12 mouse cellular contexts compared by ENCODE assay signal in genomic region chr9:60873257-60874054, GRCm38 (mm10).
DNase-seq lines count a peak whose midpoint lies in the region; ATAC-seq and TF ChIP-seq lines count a peak whose summit lies in the region.
"Had no signal": no experiment of that assay in that cellular context is flagged by ENCODE, and none has a peak within 500 bp of the region (broad histone marks: within the 10 kb centered on the region; RNA-seq: fewer than 3 reads in every experiment).

No protein-coding gene starts in this region.

- 0 out of 2 replicates have a peak overlapping the region, but pooled peaks have one; percentile 20 for H3K27ac ChIP-seq in kidney, postnatal 0 days
- H3K27ac ChIP-seq in midbrain, embryonic 16.5 days (ENCODE audit: low read length), result no peak overlapping the region
- no peak overlapping the region for H3K27ac ChIP-seq in midbrain, embryonic 11.5 days (ENCODE audit: low read depth, low read length)
- H3K27ac ChIP-seq in forebrain, embryonic 14.5 days (ENCODE audit: low read depth, low read length), result 0 out of 2 replicates have a peak overlapping the region, but pooled peaks have one; percentile 30
- peak overlapping the region; percentile 85 for H3K27ac ChIP-seq in stomach, embryonic 16.5 days (ENCODE audit: low read length)
- H3K27ac ChIP-seq: heart, embryonic 15.5 days had no signal

- H3K4me3 ChIP-seq in kidney, postnatal 0 days (replicated peaks; ENCODE audit: low read depth, low read length), result no peak overlapping the region
- H3K4me3 ChIP-seq in midbrain, embryonic 16.5 days (ENCODE audit: low read depth, low read length), result no peak overlapping the region
- H3K4me3 ChIP-seq in midbrain, embryonic 11.5 days (ENCODE audit: low read depth, low read length), result no peak overlapping the region
- H3K4me3 ChIP-seq in forebrain, embryonic 14.5 days (ENCODE audit: low read depth, low read length), result no peak overlapping the region
- no peak overlapping the region for H3K4me3 ChIP-seq in stomach, embryonic 16.5 days (replicated peaks; ENCODE audit: low read length)
- H3K4me3 ChIP-seq: heart, embryonic 15.5 days; myocyte had no signal

- H3K9me3 ChIP-seq in kidney, postnatal 0 days (replicated peaks; ENCODE audit: low read length), result no peaks in the 10 kb centered on the region
- H3K9me3 ChIP-seq in midbrain, embryonic 16.5 days (replicated peaks; ENCODE audit: control insufficient read depth, low read length, poor library complexity, severe bottlenecking), result no peaks in the 10 kb centered on the region
- H3K9me3 ChIP-seq in midbrain, embryonic 11.5 days (ENCODE audit: control insufficient read depth, low read length), result no peaks in the 10 kb centered on the region
- H3K9me3 ChIP-seq in forebrain, embryonic 14.5 days (replicated peaks; ENCODE audit: control insufficient read depth, low read length), result no peaks in the 10 kb centered on the region
- no peaks in the 10 kb centered on the region for H3K9me3 ChIP-seq in stomach, embryonic 16.5 days (replicated peaks; ENCODE audit: control insufficient read depth, low read length)
- H3K9me3 ChIP-seq: heart, embryonic 15.5 days had no signal

- no peak overlapping the region for H3K4me2 ChIP-seq in kidney, postnatal 0 days (ENCODE audit: low read length)
- H3K4me2 ChIP-seq in midbrain, embryonic 16.5 days (ENCODE audit: low read length), result no peak overlapping the region
- no peak overlapping the region for H3K4me2 ChIP-seq in midbrain, embryonic 11.5 days
- no peak overlapping the region for H3K4me2 ChIP-seq in forebrain, embryonic 14.5 days (ENCODE audit: low read length)
- no peak overlapping the region for H3K4me2 ChIP-seq in stomach, embryonic 16.5 days (ENCODE audit: low read depth, low read length)
- H3K4me2 ChIP-seq: heart, embryonic 15.5 days had no signal

- TF ChIP-seq CTCF in kidney, postnatal 0 days (IDR thresholded peaks at IDR 0.05; ENCODE audit: low read depth), result peak; percentile 53

- peaks cover 21% of the 10 kb centered on the region; the same call in 1 of the 2 replicates for H3K36me3 ChIP-seq in kidney, postnatal 0 days (ENCODE audit: insufficient read depth, low read length)
- H3K36me3 ChIP-seq in midbrain, embryonic 16.5 days (ENCODE audit: control insufficient read depth, insufficient read depth, low read length), result no peaks in the 10 kb centered on the region
- H3K36me3 ChIP-seq in midbrain, embryonic 11.5 days (ENCODE audit: control insufficient read depth, insufficient read depth, low read length), result peaks cover 6% of the 10 kb centered on the region; the same call in 1 of the 2 replicates
- no peaks in the 10 kb centered on the region for H3K36me3 ChIP-seq in forebrain, embryonic 14.5 days (ENCODE audit: control insufficient read depth, insufficient read depth, low read length)
- H3K36me3 ChIP-seq in stomach, embryonic 16.5 days (ENCODE audit: control insufficient read depth, insufficient read depth, low read length), result peaks cover 16% of the 10 kb centered on the region; the same call in 1 of the 2 replicates

- WGBS in kidney, postnatal 0 days, result 72% methylated on average over 13 of the region's 13 CpGs
- 39% methylated on average over 13 of the region's 13 CpGs for WGBS in midbrain, embryonic 16.5 days
- WGBS in midbrain, embryonic 11.5 days, result 79% methylated on average over 13 of the region's 13 CpGs
- WGBS in forebrain, embryonic 14.5 days, result 46% methylated on average over 13 of the region's 13 CpGs
- 64% methylated on average over 13 of the region's 13 CpGs for WGBS in stomach, embryonic 16.5 days

- H3K9ac ChIP-seq in kidney, postnatal 0 days (ENCODE audit: low read depth, low read length), result no peak overlapping the region
- no peak overlapping the region for H3K9ac ChIP-seq in midbrain, embryonic 16.5 days (ENCODE audit: low read depth, low read length)
- no peak overlapping the region for H3K9ac ChIP-seq in midbrain, embryonic 11.5 days (ENCODE audit: low read length)
- no peak overlapping the region for H3K9ac ChIP-seq in forebrain, embryonic 14.5 days (ENCODE audit: low read length)
- no peak overlapping the region for H3K9ac ChIP-seq in stomach, embryonic 16.5 days (ENCODE audit: low read length)
- H3K9ac ChIP-seq: heart, embryonic 15.5 days had no signal

- ATAC-seq in kidney, postnatal 0 days (replicated peaks; ENCODE audit: low FRiP score, low read depth), result no peak
- 0 out of 2 replicates have a peak, but pooled peaks have one; percentile 41 for ATAC-seq in midbrain, embryonic 16.5 days
- ATAC-seq in midbrain, embryonic 11.5 days (ENCODE audit: low FRiP score), result no peak
- peak; percentile 24 for ATAC-seq in forebrain, embryonic 14.5 days
- ATAC-seq in stomach, embryonic 16.5 days (ENCODE audit: insufficient read depth, low FRiP score), result peak; percentile 69; the same call in 1 of the 2 replicates
- ATAC-seq: activated CD4-positive, CD25-positive, alpha-beta regulatory T cell, adult 4 months had no signal

- H3K4me1 ChIP-seq in kidney, postnatal 0 days (replicated peaks; ENCODE audit: insufficient read depth, low read length), result no peaks in the 10 kb centered on the region
- peaks cover 18% of the 10 kb centered on the region for H3K4me1 ChIP-seq in midbrain, embryonic 16.5 days (ENCODE audit: control insufficient read depth, insufficient read depth, low read length)
- peaks cover 6% of the 10 kb centered on the region; the same call in 1 of the 2 replicates for H3K4me1 ChIP-seq in midbrain, embryonic 11.5 days (ENCODE audit: control insufficient read depth, insufficient read depth, low read length)
- H3K4me1 ChIP-seq in forebrain, embryonic 14.5 days (ENCODE audit: control insufficient read depth, insufficient read depth, low read length), result peaks cover 36% of the 10 kb centered on the region
- H3K4me1 ChIP-seq in stomach, embryonic 16.5 days (ENCODE audit: control insufficient read depth, insufficient read depth, low read length), result peaks cover 6% of the 10 kb centered on the region
- H3K4me1 ChIP-seq: heart, embryonic 15.5 days had no signal

- peak; percentile 43 for DNase-seq in kidney, postnatal 0 days (ENCODE audit: low spot score)
- no peak for DNase-seq in kidney, postnatal 4 days
- DNase-seq in midbrain, embryonic 11.5 days (ENCODE audit: low spot score, missing footprints), result no peak
- peak; percentile 84 for DNase-seq in forebrain, embryonic 14.5 days (ENCODE audit: low spot score)
- DNase-seq in left cerebral cortex, postnatal 14 days (ENCODE audit: low spot score in 2 of 2), result no peak
- DNase-seq in adrenal gland, adult 2 months, result no peak
- DNase-seq: gastrocnemius, postnatal 14 days had no signal

- H3K27me3 ChIP-seq in kidney, postnatal 0 days (ENCODE audit: insufficient read depth, low read length), result no peaks in the 10 kb centered on the region
- H3K27me3 ChIP-seq in midbrain, embryonic 16.5 days (ENCODE audit: control insufficient read depth, insufficient read depth, low read depth, low read length), result no peaks in the 10 kb centered on the region
- H3K27me3 ChIP-seq in midbrain, embryonic 11.5 days (ENCODE audit: control insufficient read depth, insufficient read depth, low read length), result no peaks in the 10 kb centered on the region
- no peaks in the 10 kb centered on the region for H3K27me3 ChIP-seq in forebrain, embryonic 14.5 days (replicated peaks; ENCODE audit: control insufficient read depth, insufficient read depth, low read length)
- H3K27me3 ChIP-seq in stomach, embryonic 16.5 days (ENCODE audit: control insufficient read depth, insufficient read depth, low read length), result no peaks in the 10 kb centered on the region
- H3K27me3 ChIP-seq: heart, embryonic 15.5 days had no signal

- intact Hi-C loops in left cerebral cortex, postnatal 14 days (cut with DNase I), result no loop called here

Comparison
In these comparisons a context has a peak if more than half of its experiments do, and no peak if none do; other contexts are left out.
1. ATAC-seq: peak in midbrain, embryonic 16.5 days (single experiment), forebrain, embryonic 14.5 days (single experiment) and stomach, embryonic 16.5 days (single experiment); none in kidney, postnatal 0 days (single experiment) and midbrain, embryonic 11.5 days (single experiment).
2. DNase-seq: peak in kidney, postnatal 0 days (single experiment) and forebrain, embryonic 14.5 days (single experiment); none in kidney, postnatal 4 days (0 of 2), midbrain, embryonic 11.5 days (single experiment), left cerebral cortex, postnatal 14 days (0 of 2) and adrenal gland, adult 2 months (single experiment).
3. H3K27ac ChIP-seq: peak in kidney, postnatal 0 days (single experiment), forebrain, embryonic 14.5 days (single experiment) and stomach, embryonic 16.5 days (single experiment); none in midbrain, embryonic 16.5 days (single experiment) and midbrain, embryonic 11.5 days (single experiment).